Mouse (Mus musculus) CH12.LX (cell line): ENCODE measurements around the gene Elf1. TPM values are rescaled to one million over a fixed set of nuclear protein-coding genes. Genes with fewer than 3 reads are reported as not detected.
A peak's percentile ranks its signal among the peaks of the same experiment; 100 is the strongest.

Experiments used
- DNase-seq: peaks from one replicate; pipeline ENCODE4 v3.0.0-alpha.2; 2013; ENCODE audit errors: extremely low read depth
- H3K27ac ChIP-seq: 2 replicates; pipeline ENCODE4 v1.5.1; 2012; ENCODE audit warnings: low read depth, mild to moderate bottlenecking, control low read depth, moderate library complexity; ENCODE audit not compliant: insufficient read depth
- H3K27me3 ChIP-seq: replicated peaks from 2 replicates; pipeline ENCODE3; 2012; ENCODE audit warnings: inconsistent platforms
- H3K36me3 ChIP-seq, 2 experiments: replicated peaks in 1 of 2; 2 replicates each; pipeline versions ENCODE3 to v1.6.1; 2012; ENCODE audit warnings: inconsistent platforms in 1 of 2, low read length in 1 of 2, mild to moderate bottlenecking in 1 of 2, mixed read lengths in 1 of 2, moderate library complexity in 1 of 2; ENCODE audit not compliant: control insufficient read depth in 1 of 2, insufficient read depth in 1 of 2
- H3K4me1 ChIP-seq, 2 experiments: 2 replicates each; pipeline ENCODE4 v1.6.1; 2012; ENCODE audit warnings: inconsistent platforms in 1 of 2, moderate library complexity in 1 of 2; ENCODE audit not compliant: insufficient read depth in 2 of 2, control insufficient read depth in 1 of 2
- H3K4me2 ChIP-seq: 2 replicates; pipeline ENCODE4 v1.6.1; 2012; ENCODE audit warnings: low read depth, mild to moderate bottlenecking, control low read depth; ENCODE audit not compliant: poor library complexity, insufficient read depth, severe bottlenecking
- H3K4me3 ChIP-seq, 3 experiments: fragments of 150-350 bp in 1 of 3; sonication (generic) in 1 of 3; replicated peaks in 1 of 3; 2 replicates each; pipeline versions ENCODE3 to v1.5.1; 2011 to 2012; ENCODE audit warnings: low read depth in 2 of 3, low read length in 2 of 3, mild to moderate bottlenecking in 2 of 3, moderate library complexity in 2 of 3, control low read depth in 1 of 3, improper control_type of control experiment in 1 of 3, inconsistent platforms in 1 of 3, mixed read lengths in 1 of 3; ENCODE audit not compliant: poor library complexity in 1 of 3
- H3K79me2 ChIP-seq: replicated peaks from 2 replicates; pipeline ENCODE4 v1.6.1; 2012; ENCODE audit warnings: mild to moderate bottlenecking, moderate library complexity; ENCODE audit not compliant: control insufficient read depth, poor library complexity, insufficient read depth, severe bottlenecking; ENCODE audit errors: extremely low read depth
- H3K9ac ChIP-seq: 2 replicates; pipeline ENCODE4 v1.6.1; 2012; ENCODE audit warnings: low read depth, mild to moderate bottlenecking, control low read depth, moderate library complexity; ENCODE audit not compliant: insufficient read depth
- H3K9me3 ChIP-seq: replicated peaks from 2 replicates; pipeline ENCODE3; 2012; ENCODE audit warnings: low read length, inconsistent platforms, mixed read lengths
- BHLHE40 ChIP-seq: IDR thresholded peaks from 2 replicates; pipeline ENCODE4 v1.6.1; 2011; ENCODE audit warnings: mild to moderate bottlenecking, low read depth, low read length, improper control_type of control experiment
- CHD2 ChIP-seq: IDR thresholded peaks from 2 replicates; pipeline ENCODE4 v1.6.1; 2011; ENCODE audit warnings: low read length, improper control_type of control experiment
- ELF1 ChIP-seq: IDR thresholded peaks from 2 replicates; pipeline ENCODE4 v1.6.1; 2014; ENCODE audit warnings: low read depth, mild to moderate bottlenecking, inconsistent platforms, low read length, improper control_type of control experiment
- EP300 ChIP-seq: IDR thresholded peaks from 2 replicates; pipeline ENCODE4 v1.6.1; 2011; ENCODE audit warnings: low read length, improper control_type of control experiment
- ETS1 ChIP-seq: conservative IDR thresholded peaks from 2 replicates; pipeline ENCODE4 v1.6.1; 2012; ENCODE audit warnings: low read depth, mild to moderate bottlenecking, inconsistent platforms, low read length, improper control_type of control experiment, moderate library complexity
- HCFC1 ChIP-seq: IDR thresholded peaks from 2 replicates; pipeline ENCODE4 v1.6.1; 2012; ENCODE audit warnings: low read depth, mild to moderate bottlenecking, inconsistent platforms, low read length, improper control_type of control experiment
- IRF4 ChIP-seq: IDR thresholded peaks from 2 replicates; pipeline ENCODE4 v1.6.1; 2014; ENCODE audit warnings: low read depth, mild to moderate bottlenecking, inconsistent platforms, low read length, improper control_type of control experiment
- JUN ChIP-seq: IDR thresholded peaks from 2 replicates; pipeline ENCODE4 v1.6.1; 2011; ENCODE audit warnings: low read depth, mild to moderate bottlenecking, low read length, improper control_type of control experiment, moderate library complexity; ENCODE audit not compliant: insufficient read depth
- JUND ChIP-seq: conservative IDR thresholded peaks from 2 replicates; pipeline ENCODE4 v1.6.1; 2011; ENCODE audit warnings: low read depth, low read length, improper control_type of control experiment
- KAT2A ChIP-seq: IDR thresholded peaks from 2 replicates; pipeline ENCODE4 v1.6.1; 2012; ENCODE audit warnings: low read length, improper control_type of control experiment, inconsistent platforms; ENCODE audit not compliant: insufficient replicate concordance
- MAFK ChIP-seq: IDR thresholded peaks from 2 replicates; pipeline ENCODE4 v1.6.1; 2011; ENCODE audit warnings: low read length, improper control_type of control experiment; ENCODE audit not compliant: insufficient replicate concordance
- MAX ChIP-seq: IDR thresholded peaks from 2 replicates; pipeline ENCODE4 v1.6.1; 2011; ENCODE audit warnings: low read length, improper control_type of control experiment
- MAZ ChIP-seq: IDR thresholded peaks from 2 replicates; pipeline ENCODE4 v1.6.1; 2012; ENCODE audit warnings: low read depth, mild to moderate bottlenecking, inconsistent platforms, low read length, improper control_type of control experiment, moderate library complexity
- MEF2A ChIP-seq: IDR thresholded peaks from 2 replicates; pipeline ENCODE4 v1.6.1; 2014; ENCODE audit warnings: low read depth, mild to moderate bottlenecking, inconsistent platforms, low read length, improper control_type of control experiment, borderline replicate concordance
- MXI1 ChIP-seq: IDR thresholded peaks from 2 replicates; pipeline ENCODE4 v1.6.1; 2011; ENCODE audit warnings: mild to moderate bottlenecking, low read depth, low read length, improper control_type of control experiment
- MYC ChIP-seq: IDR thresholded peaks from 2 replicates; pipeline ENCODE4 v1.6.1; 2011; ENCODE audit warnings: low read depth, mild to moderate bottlenecking, improper control_type of control experiment, low read length
- NELFE ChIP-seq: IDR thresholded peaks from 2 replicates; pipeline ENCODE4 v1.6.1; 2011; ENCODE audit warnings: low read depth, low read length, improper control_type of control experiment
- NRF1 ChIP-seq: IDR thresholded peaks from 2 replicates; pipeline ENCODE4 v1.6.1; 2014; ENCODE audit warnings: low read depth, mild to moderate bottlenecking, inconsistent platforms, low read length, improper control_type of control experiment, moderate library complexity
- POLR2A ChIP-seq: IDR thresholded peaks from 2 replicates; pipeline ENCODE4 v1.6.1; 2011; ENCODE audit warnings: low read depth, mild to moderate bottlenecking, improper control_type of control experiment, low read length
- RAD21 ChIP-seq: IDR thresholded peaks from 2 replicates; pipeline ENCODE4 v1.6.1; 2011; ENCODE audit warnings: low read depth, mild to moderate bottlenecking, low read length, improper control_type of control experiment, moderate library complexity
- SMC3 ChIP-seq: IDR thresholded peaks from 2 replicates; pipeline ENCODE4 v1.6.1; 2011; ENCODE audit warnings: low read depth, low read length, improper control_type of control experiment
- TBP ChIP-seq: conservative IDR thresholded peaks from 2 replicates; pipeline ENCODE4 v1.6.1; 2011; ENCODE audit warnings: low read depth, low read length, improper control_type of control experiment
- TCF12 ChIP-seq: IDR thresholded peaks from 2 replicates; pipeline ENCODE4 v1.6.1; 2014; ENCODE audit warnings: low read depth, mild to moderate bottlenecking, inconsistent platforms, low read length, improper control_type of control experiment
- UBTF ChIP-seq: IDR thresholded peaks from 2 replicates; pipeline ENCODE4 v1.6.1; 2012; ENCODE audit warnings: low read depth, mild to moderate bottlenecking, inconsistent platforms, low read length, improper control_type of control experiment, moderate library complexity
- USF2 ChIP-seq: conservative IDR thresholded peaks from 2 replicates; pipeline ENCODE4 v1.6.1; 2011; ENCODE audit warnings: low read depth, low read length, improper control_type of control experiment
- ZC3H11A ChIP-seq: IDR thresholded peaks from 2 replicates; pipeline ENCODE4 v1.6.1; 2012; ENCODE audit warnings: low read depth, mild to moderate bottlenecking, inconsistent platforms, low read length, improper control_type of control experiment
- ZKSCAN1 ChIP-seq: IDR thresholded peaks from 2 replicates; pipeline ENCODE4 v1.6.1; 2012; ENCODE audit warnings: low read depth, inconsistent platforms, low read length, improper control_type of control experiment, borderline replicate concordance
- dilution Hi-C: fragments of 300-500 bp; cut with MboI; formaldehyde crosslinking; loops from 2 replicates; pipeline ENCODE4 v1.14.3; 2020; ENCODE audit warnings: low sequenced_read_pairs; ENCODE audit not compliant: extremely low pct_unique_long_range_greater_than_20kb, extremely low pct_ligation_motif_present
- in situ Hi-C: fragments of 300-500 bp; cut with MboI; formaldehyde crosslinking; loops from 3 replicates; pipeline ENCODE4 v1.14.3; 2019; ENCODE audit warnings: low sequenced_read_pairs, low pct_ligation_motif_present, low pct_unique_long_range_greater_than_20kb, mixed read lengths
- polyA plus RNA-seq: library from polyadenylated mRNA; unstranded; fragments of >175 nt; gene quantifications from 2 replicates; pipeline ENCODE4 v1.2.1, GENCODE M21; 2012; ENCODE audit warnings: low read depth; ENCODE audit not compliant: insufficient read length
- total RNA-seq, 2 experiments: library from RNA; depleted of rRNA; stranded (reverse); fragments of 300-350 nt in 1 of 2; fragments of >200 nt in 1 of 2; gene quantifications; 2 replicates each; pipeline ENCODE4 v1.2.3; 2012 to 2014

Elf1 gene
- total and polyA plus RNA-seq, 3 experiments, result 37.1 to 71.7 (median 54.4) TPM

DNA sequence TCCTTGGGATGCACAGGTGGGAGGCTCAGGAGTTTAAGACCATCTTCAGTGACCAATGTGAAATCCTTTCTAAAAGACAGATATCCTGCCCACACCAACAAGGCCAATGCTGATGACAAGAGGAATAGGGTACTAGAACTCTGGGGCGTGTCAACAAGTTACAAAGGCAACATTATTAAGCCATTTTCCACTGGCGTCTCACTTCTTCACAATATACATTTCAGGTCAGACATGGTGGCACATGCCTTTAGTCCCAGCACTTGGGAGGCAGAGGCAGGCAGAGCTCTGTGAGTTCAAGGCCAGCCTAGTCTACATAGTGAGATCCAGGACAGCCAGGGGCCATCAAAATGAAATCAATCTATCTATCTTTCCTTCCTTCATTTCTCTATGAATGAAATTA lies 7.6 kb upstream of the Elf1 start:
- no peak for DNase-seq
- Histone ChIP-seq H3K36me3 (peaks cover 47 to 82% of the 10 kb centered on the region in 2 experiments), H3K4me2 (no peak overlapping the region), H3K9ac (no peak overlapping the region), H3K79me2 (no peaks in the 10 kb centered on the region), H3K4me3 (no peak overlapping the region), H3K27me3 (no peaks in the 10 kb centered on the region), H3K27ac (no peak overlapping the region), H3K4me1 (peaks cover 0 to 3% of the 10 kb centered on the region in 2 experiments; a peak in 1 of 4 replicates), H3K9me3 (no peaks in the 10 kb centered on the region)
- in situ Hi-C loops (no loop called here), dilution Hi-C loops (no loop called here)
- TF ChIP-seq KAT2A, result no peak
- TF ChIP-seq MEF2A, result no peak
- TF ChIP-seq JUN, result no peak
- TF ChIP-seq JUND, result no peak
- TF ChIP-seq NRF1, result no peak
- TF ChIP-seq MYC, result no peak
- no peak for TF ChIP-seq HCFC1
- no peak for TF ChIP-seq EP300
- TF ChIP-seq MXI1, result no peak
- TF ChIP-seq USF2, result no peak
- TF ChIP-seq TCF12, result no peak
- TF ChIP-seq IRF4, result no peak
- no peak for TF ChIP-seq ELF1
- TF ChIP-seq SMC3, result no peak
- no peak for TF ChIP-seq ZKSCAN1
- TF ChIP-seq MAX, result no peak
- TF ChIP-seq RAD21, result no peak

DNA sequence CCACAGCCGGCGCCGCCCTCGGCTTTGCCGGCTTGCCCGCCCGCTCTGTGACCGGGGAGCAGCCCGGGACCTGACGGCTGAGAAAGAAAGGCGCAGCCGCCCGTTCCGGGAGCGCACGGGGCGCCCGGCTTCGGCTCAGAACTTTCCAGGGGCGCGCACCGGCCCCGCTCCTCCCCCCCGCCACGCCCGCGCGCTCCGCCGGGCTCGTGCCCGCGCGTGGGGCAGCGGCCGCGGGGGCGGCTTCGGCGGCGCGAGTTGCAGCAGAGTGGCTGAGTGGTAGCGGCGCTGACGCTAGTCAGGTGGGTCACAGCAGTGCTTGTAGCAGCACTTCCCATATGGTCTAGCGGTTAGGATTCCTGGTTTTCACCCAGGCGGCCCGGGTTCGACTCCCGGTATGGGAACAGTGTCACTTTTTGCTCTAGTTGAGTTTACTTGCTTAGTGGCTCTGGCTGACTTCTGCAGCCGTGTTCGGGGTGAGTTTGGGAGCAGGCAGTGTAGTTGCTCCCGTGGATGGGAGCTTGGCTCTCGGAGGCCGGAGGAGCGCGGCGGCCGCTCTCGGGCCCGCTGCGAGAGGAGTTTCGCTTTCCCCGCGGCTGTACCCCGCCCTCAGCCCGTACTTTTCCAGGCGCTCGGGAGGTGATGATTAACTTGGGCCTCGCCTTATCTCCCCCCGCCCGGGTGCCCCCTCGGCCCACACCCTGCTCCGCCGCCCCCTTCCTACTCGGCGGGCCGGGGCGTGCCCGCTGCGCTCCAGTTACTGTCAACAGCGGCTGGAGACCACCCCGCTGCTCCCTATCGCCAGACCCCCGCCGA lies 551 bp downstream of the Elf1 start, which contains the start of gene Wbp4:
Wbp4 (minus strand) TSS at position 182 of the 813 bp plus-strand sequence.
- Histone ChIP-seq H3K9ac (peak within 1 kb of the TSS; percentile 87), H3K4me2 (peak within 1 kb of the TSS; percentile 73), H3K9me3 (no peaks in the 10 kb centered on the region), H3K36me3 (peaks cover 9 to 20% of the 10 kb centered on the region in 2 experiments)
- dilution Hi-C loops, result no loop called here
- TF ChIP-seq NELFE (no peak), EP300 (no peak), ELF1 (peak; percentile 96), MAX (peak; percentile 20; the same call in 1 of the 2 replicates), UBTF (peak; percentile 96), MEF2A (no peak; the same call in 1 of the 2 replicates), ETS1 (peak; percentile 14; the same call in 1 of the 2 replicates), BHLHE40 (0 out of 2 replicates have a peak, but pooled peaks have one; percentile 33), NRF1 (peak; percentile 67), POLR2A (peak; percentile 37; the same call in 1 of the 2 replicates), CHD2 (0 out of 2 replicates have a peak, but pooled peaks have one; percentile 41), MAFK (peak; percentile 95), KAT2A (peak; percentile 76; the same call in 1 of the 2 replicates), ZC3H11A (no peak), IRF4 (peak; percentile 56), MAZ (0 out of 2 replicates have a peak, but pooled peaks have one; percentile 3), TBP (peak; percentile 99), MXI1 (no peak), SMC3 (no peak), JUN (no peak), MYC (no peak)
- TF ChIP-seq, all 38 proteins: peak for 13
- peak; percentile 89 for DNase-seq
- in situ Hi-C loops, result no loop called here
- Histone ChIP-seq H3K4me3 (peak within 1 kb of the TSS; percentile 83 to 95 (median 86)), H3K27ac (peak within 1 kb of the TSS; percentile 86), H3K27me3 (no peaks in the 10 kb centered on the region), H3K4me1 (peaks cover 6 to 21% of the 10 kb centered on the region in 2 experiments), H3K79me2 (peaks cover 12% of the 10 kb centered on the region)
